Comparison of ENCODE assay signal across 9 mouse cellular contexts in the genomic region with DNA sequence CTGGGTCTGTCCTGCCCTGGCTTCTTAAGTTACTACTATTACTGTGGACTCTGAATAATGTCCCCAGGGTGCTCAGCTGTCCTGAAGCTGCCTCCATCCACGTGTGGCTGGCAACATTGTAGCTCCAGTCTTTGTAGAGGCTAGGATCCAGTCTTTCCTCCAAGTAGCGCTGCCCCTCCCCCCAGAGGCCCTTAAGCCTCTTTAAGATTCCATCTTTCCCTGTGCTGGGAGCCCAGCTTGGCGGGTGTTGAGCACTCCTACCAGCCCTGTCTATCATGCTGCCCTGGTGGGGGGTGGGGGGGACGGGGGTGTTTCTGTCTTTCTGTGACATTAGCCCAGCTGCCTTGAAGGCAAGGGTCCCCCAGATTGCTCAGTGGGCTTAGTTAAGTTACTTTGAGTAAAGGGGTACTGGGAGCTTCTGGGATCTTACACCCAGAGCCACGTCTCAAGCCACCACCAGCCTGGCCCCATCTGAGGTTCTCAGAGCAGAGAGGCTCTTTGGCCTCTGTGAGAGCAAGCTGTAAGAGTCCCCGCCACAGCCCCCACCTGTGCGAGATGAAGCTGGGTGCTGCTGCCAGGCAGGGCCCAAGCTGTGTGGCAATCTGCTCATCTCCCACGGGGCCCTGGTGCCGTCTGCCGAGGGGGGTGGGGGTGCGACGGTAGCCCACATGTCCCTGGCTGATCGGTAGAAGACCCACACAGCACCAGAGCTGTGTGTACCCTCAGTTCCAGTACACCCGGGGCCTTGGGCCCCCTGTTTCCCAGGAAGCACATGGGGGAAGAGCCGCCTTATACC. TPM values are rescaled to one million over a fixed set of nuclear protein-coding genes. Genes with fewer than 3 reads are reported as not detected.
DNase-seq lines count a peak whose midpoint lies in the region; ATAC-seq and TF ChIP-seq lines count a peak whose summit lies in the region.
"Had no signal": no experiment of that assay in that cellular context is flagged by ENCODE, and none has a peak within 500 bp of the region (broad histone marks: within the 10 kb centered on the region; RNA-seq: fewer than 3 reads in every experiment).

No protein-coding gene starts in this region.

- ATAC-seq in megakaryocyte-erythroid progenitor cell, adult 5-6 weeks (replicated peaks; ENCODE audit: low FRiP score, low TSS enrichment, poor library complexity, severe bottlenecking), result no peak

- TF ChIP-seq CTCF in thymus, adult 2 months (IDR thresholded peaks at IDR 0.05; ENCODE audit: borderline replicate concordance, control insufficient read depth, extremely low read depth, insufficient read depth, low read length, poor library complexity), result no peak

- H3K4me3 ChIP-seq in thymus, adult 2 months (ENCODE audit: control insufficient read depth, insufficient read depth, low read length), result no peak overlapping the region

- peak; percentile 54 for DNase-seq in embryo, embryonic 10 days (ENCODE audit: low spot score)
- DNase-seq in embryo, embryonic 9.5 days (ENCODE audit: extremely low spot score), result no peak
- DNase-seq in thymus, adult 2 months, result peak; percentile 59
- no peak for DNase-seq in thymus, adult 18-20 months
- DNase-seq in layer of hippocampus, adult 8-10 months (ENCODE audit: low spot score in 2 of 2), result peak; percentile 84 to 91
- DNase-seq in right cerebral cortex, adult 2 months (ENCODE audit: low spot score in 2 of 2), result peak; percentile 75 to 76
- DNase-seq in urinary bladder, postnatal 36 days (ENCODE audit: low spot score in 2 of 2), result no peak

- no peak for TF ChIP-seq POLR2A in thymus, adult 2 months (IDR thresholded peaks at IDR 0.05; ENCODE audit: control insufficient read depth, extremely low read depth, insufficient read depth, low read length, poor library complexity)

- H3K27ac ChIP-seq in thymus, adult 2 months (ENCODE audit: control insufficient read depth, insufficient read depth, low read length), result no peak overlapping the region
- H3K27ac ChIP-seq: liver, embryonic 14.5 days had no signal

- WGBS in thymus, adult 2 months, result 42% methylated on average over 15 of the region's 15 CpGs

- H3K4me1 ChIP-seq in thymus, adult 2 months (replicated peaks; ENCODE audit: control insufficient read depth, insufficient read depth, low read length), result peaks cover 76% of the 10 kb centered on the region

- no peaks in the 10 kb centered on the region for H3K27me3 ChIP-seq in thymus, adult 2 months (ENCODE audit: control insufficient read depth, insufficient read depth, low read length)

- peaks cover 26% of the 10 kb centered on the region for H3K36me3 ChIP-seq in thymus, adult 2 months (ENCODE audit: control insufficient read depth, insufficient read depth, low read length)

RNA-seq across cellular contexts. Expression of gene Gins2, which starts 31.7 kb away (rescaled TPM):
- polyA plus RNA-seq in thymus, adult 2 months (2012; rRNA removed), result 48.3 and 69.1 TPM in 2 replicates
- total RNA-seq in layer of hippocampus, adult 8-10 months (2022), result 1 to 10 TPM; 2.4 to 4.8 (median 2.8) TPM
- 76.6 and 99.8 TPM in 2 replicates for total RNA-seq in megakaryocyte-erythroid progenitor cell, adult 5-6 weeks (2014; fragmentation: Nextera tagmentation)
- total RNA-seq in megakaryocyte-erythroid progenitor cell, adult 5-6 weeks (2017), result 43.8 and 62.0 TPM in 2 replicates

Comparison
In these comparisons a context has a peak if more than half of its experiments do, and no peak if none do; other contexts are left out.
1. DNase-seq: peak in embryo, embryonic 10 days (single experiment), thymus, adult 2 months (single experiment), layer of hippocampus, adult 8-10 months (2 of 2) and right cerebral cortex, adult 2 months (2 of 2); none in embryo, embryonic 9.5 days (single experiment), thymus, adult 18-20 months (0 of 2) and urinary bladder, postnatal 36 days (0 of 2).
2. RNA of gene Gins2, which starts 31.7 kb away (total RNA-seq): 43.8 to 99.8 TPM in megakaryocyte-erythroid progenitor cell, adult 5-6 weeks; 2.4 to 4.8 TPM in layer of hippocampus, adult 8-10 months; every median in the first group is over 4 times any median in the second.